Mouse (Mus musculus) frontal cortex, postnatal 10 days (tissue): Measurements from ENCODE around the gene Ppara.

Source experiments
- DNase-seq, 2 experiments: peaks; one replicate each; pipeline ENCODE4 v3.0.0; 2022; ENCODE audit warnings: low spot score in 2 of 2, mixed read lengths in 1 of 2

The Ppara gene

DNA sequence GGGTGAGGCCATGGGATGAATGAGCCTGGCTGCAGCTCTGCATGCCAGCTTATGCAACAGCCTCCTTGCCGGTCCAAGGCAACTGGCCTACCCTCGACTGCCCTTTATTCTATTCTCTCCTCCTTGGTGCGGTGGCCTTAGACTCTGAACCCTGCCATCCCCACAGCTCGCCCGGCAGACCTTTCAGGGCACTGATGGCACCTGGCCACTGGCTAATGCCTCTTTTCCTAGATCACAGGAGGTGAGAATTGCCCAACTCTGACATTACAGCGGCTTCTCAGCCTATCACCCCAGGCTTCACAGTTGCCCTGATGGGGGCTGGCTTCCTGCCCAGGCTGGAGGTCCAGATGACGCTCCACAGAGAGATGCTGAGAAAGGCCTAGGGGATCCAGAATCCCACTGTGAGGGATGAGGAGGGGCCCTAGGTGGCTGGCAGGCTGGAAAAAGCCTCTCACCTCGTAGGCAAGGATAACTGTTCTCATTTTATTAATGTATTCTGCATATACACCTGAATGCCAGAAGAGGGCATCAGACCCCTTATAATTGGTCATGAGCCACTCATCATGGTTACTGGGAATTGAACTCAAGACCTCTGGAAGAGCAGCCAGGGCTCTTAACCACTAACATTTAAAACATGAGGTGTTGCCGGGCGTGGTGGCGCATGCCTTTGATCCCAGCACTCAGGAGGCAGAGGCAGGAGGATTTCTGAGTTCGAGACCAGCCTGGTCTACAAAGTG is 117.0 kb downstream of the Ppara start:
- no peak for DNase-seq
